Mouse (Mus musculus) neural tube, embryonic 13.5 days (tissue): ENCODE data around the gene Msrb1. TPM values are rescaled to one million over a fixed set of nuclear protein-coding genes. Genes with fewer than 3 reads are reported as not detected.

Experiments used
- ATAC-seq: fragments of 200-750 bp; cut with Nextera tagmentation; 2 replicates; pipeline ENCODE4 v1.8.0; 2017; ENCODE audit warnings: low read depth, mild to moderate bottlenecking, moderate TSS enrichment, moderate library complexity
- H3K27ac ChIP-seq: fragments of 300-500 bp; sonication (generic); replicated peaks from 2 replicates; pipeline ENCODE4 v1.5.1; 2015; ENCODE audit warnings: moderate library complexity, mild to moderate bottlenecking, inconsistent platforms
- H3K27me3 ChIP-seq: fragments of 300-500 bp; sonication (generic); 2 replicates; pipeline ENCODE4 v1.6.1; 2015; ENCODE audit warnings: mild to moderate bottlenecking, inconsistent platforms
- H3K36me3 ChIP-seq: fragments of 300-500 bp; sonication (generic); 2 replicates; pipeline ENCODE4 v1.6.1; 2015; ENCODE audit warnings: mild to moderate bottlenecking, inconsistent platforms
- H3K4me1 ChIP-seq: fragments of 300-500 bp; sonication (generic); replicated peaks from 2 replicates; pipeline ENCODE4 v1.6.1; 2015; ENCODE audit warnings: inconsistent platforms
- H3K4me2 ChIP-seq: fragments of 300-500 bp; sonication (generic); 2 replicates; pipeline ENCODE4 v1.6.1; 2015; ENCODE audit warnings: inconsistent platforms, mild to moderate bottlenecking, moderate library complexity
- H3K4me3 ChIP-seq: fragments of 300-500 bp; sonication (generic); 2 replicates; pipeline ENCODE4 v1.5.1; 2015; ENCODE audit warnings: mild to moderate bottlenecking, inconsistent platforms
- H3K9ac ChIP-seq: fragments of 300-500 bp; sonication (generic); 2 replicates; pipeline ENCODE4 v1.6.1; 2015; ENCODE audit warnings: moderate library complexity, mild to moderate bottlenecking, inconsistent platforms
- H3K9me3 ChIP-seq: fragments of 300-500 bp; sonication (generic); 2 replicates; pipeline ENCODE4 v1.6.1; 2016; ENCODE audit warnings: inconsistent platforms
- WGBS: fragments of 180-500 bp; shearing (Covaris S2); methylation state at CpG from one replicate; pipeline ENCODE4 v1.1.7; 2015; 5-methylcytosine and 5-hydroxymethylcytosine counted together
- polyA plus RNA-seq: library from polyadenylated mRNA; unstranded; fragments of >200 nt; fragmentation: Nextera tagmentation; extraction: Ambion mirVana; gene quantifications from 2 replicates; pipeline ENCODE4 v1.2.1, GENCODE M21; 2015

Msrb1 gene
- polyA plus RNA-seq, 1 experiment from 2014 or later = 29.4 TPM

GRCm38 (mm10) chr17:24752415-24753394 is 16.3 kb downstream of the Msrb1 start, which contains the start of gene Hs3st6:
Gene Hs3st6, plus strand, starts transcription at chr17:24752988.
- H3K9ac ChIP-seq = peak within 1 kb of the TSS; percentile 60
- peak within 1 kb of the TSS; percentile 83 for H3K4me2 ChIP-seq
- H3K27me3 ChIP-seq = peaks cover 82% of the 10 kb centered on the region
- H3K36me3 ChIP-seq = no peaks in the 10 kb centered on the region
- no peaks in the 10 kb centered on the region for H3K9me3 ChIP-seq
- H3K4me3 ChIP-seq = peak within 1 kb of the TSS; percentile 45
- peaks cover 13% of the 10 kb centered on the region for H3K4me1 ChIP-seq
- ATAC-seq = peak; percentile 79
- H3K27ac ChIP-seq = no peak within 1 kb of the TSS
- WGBS = 1% methylated on average over 82 of the region's 82 CpGs

DNA sequence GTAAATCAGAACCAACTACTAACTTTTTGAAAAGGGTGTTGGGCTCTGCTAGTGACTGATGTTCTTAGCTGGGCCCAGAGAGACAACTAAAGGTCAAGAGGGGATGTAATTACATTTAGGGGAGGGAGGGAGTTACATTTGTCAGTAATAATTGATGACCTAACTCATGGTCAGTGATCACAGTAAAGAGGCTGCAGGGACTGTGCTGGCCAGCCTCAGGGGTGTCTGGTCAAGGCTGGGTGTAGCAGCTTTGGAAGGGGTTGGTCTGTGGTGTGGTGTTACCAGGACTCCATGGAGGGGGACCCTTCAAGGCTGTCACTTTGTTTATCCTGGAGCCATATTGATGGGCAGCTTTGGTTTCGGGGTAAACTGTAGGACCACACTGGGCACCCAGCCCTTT is 21.0 kb downstream of the Msrb1 start:
- H3K4me1 ChIP-seq = peaks cover 10% of the 10 kb centered on the region
- no peak overlapping the region for H3K4me2 ChIP-seq
- no peaks in the 10 kb centered on the region for H3K9me3 ChIP-seq
- no peak for ATAC-seq
- no peak overlapping the region for H3K4me3 ChIP-seq
- peaks cover 43% of the 10 kb centered on the region for H3K27me3 ChIP-seq
- H3K27ac ChIP-seq = no peak overlapping the region
- 94% methylated on average over 1 of the region's 1 CpGs for WGBS
- H3K36me3 ChIP-seq = no peaks in the 10 kb centered on the region
- H3K9ac ChIP-seq = no peak overlapping the region

GRCm38 (mm10) chr17:24761121-24761520 is 24.7 kb downstream of the Msrb1 start:
- WGBS = 44% methylated on average over 5 of the region's 5 CpGs
- no peak overlapping the region for H3K27ac ChIP-seq
- no peak overlapping the region for H3K4me3 ChIP-seq
- peaks cover 6% of the 10 kb centered on the region for H3K27me3 ChIP-seq
- H3K4me2 ChIP-seq = no peak overlapping the region
- H3K4me1 ChIP-seq = no peaks in the 10 kb centered on the region
- no peaks in the 10 kb centered on the region for H3K9me3 ChIP-seq
- ATAC-seq = no peak
- no peaks in the 10 kb centered on the region for H3K36me3 ChIP-seq
- H3K9ac ChIP-seq = no peak overlapping the region

DNA sequence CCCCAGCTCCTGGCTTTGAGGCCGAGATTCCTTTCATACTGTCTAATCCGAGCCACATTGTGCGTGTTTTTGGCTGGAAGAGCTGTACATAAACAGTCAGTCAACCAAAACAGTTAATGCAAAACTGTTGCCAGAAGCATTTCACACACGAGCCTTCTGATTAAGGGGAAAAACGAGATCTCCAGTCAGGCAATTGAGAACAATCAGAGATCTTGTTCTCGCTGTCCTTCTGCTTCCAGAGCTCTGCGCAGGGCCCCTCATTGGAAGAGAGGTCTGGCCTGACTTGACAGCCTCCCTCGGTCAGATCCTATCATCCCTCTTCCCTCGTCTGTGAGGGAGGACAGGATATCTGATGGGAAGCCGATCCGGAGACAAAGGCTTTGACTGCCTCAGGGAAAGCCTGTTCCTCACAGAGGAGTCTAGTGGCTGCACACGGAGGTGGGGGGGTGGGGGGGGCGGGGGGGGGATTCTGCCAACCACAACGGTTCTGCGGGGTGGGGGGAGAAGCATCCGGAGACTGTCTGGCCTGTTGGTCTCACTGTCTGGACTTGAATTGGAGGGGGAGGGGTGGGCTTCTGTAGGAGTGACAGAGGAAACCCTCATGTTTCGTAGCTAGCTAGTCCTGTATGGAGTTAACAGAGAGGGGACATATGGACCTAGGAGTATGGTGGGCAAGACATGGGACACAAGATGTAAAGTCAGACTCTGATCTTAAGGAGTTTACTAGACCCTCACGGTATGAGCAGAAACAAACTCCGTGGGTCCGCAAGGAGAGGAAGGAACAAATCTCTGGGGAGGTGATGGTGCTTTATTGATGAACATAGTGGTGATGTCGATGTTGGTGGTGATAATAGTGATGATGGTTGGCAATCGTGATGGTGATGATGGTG is 28.8 kb downstream of the Msrb1 start:
- Histone ChIP-seq H3K27ac (no peak overlapping the region), H3K4me1 (no peaks in the 10 kb centered on the region), H3K27me3 (peaks cover 5% of the 10 kb centered on the region; the same call in 1 of the 2 replicates), H3K36me3 (no peaks in the 10 kb centered on the region), H3K9me3 (no peaks in the 10 kb centered on the region), H3K4me3 (no peak overlapping the region), H3K4me2 (no peak overlapping the region), H3K9ac (no peak overlapping the region)
- ATAC-seq = no peak
- 65% methylated on average over 21 of the region's 22 CpGs for WGBS

DNA sequence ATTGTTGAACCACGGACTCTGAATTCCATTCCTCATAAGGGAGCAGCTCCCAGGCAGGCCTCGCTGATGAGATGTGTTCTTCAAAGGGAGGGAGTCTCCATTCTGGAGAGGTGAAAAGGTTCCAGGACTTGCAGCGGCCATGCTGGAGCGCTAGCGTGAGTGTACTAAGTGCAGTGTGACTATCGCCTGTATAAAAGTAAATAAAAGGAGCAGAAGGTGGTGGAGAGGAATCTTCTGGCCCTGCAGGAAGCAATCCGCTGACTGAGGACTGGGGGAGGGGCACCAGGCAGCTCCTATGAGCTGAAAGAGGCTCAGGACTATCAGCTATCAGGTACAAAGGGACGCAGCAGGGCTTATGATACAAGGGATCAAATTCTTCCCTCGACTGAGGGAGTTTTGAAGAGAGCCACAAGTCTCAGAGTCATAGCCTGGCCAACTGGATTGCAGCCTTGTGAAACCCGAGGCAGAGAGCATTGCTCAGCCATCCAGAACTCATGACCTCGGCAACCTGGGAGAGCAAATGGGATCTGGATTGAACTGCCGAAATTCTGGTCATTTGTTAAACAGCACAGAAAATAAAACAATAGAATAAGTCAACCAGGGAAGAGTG is 29.9 kb downstream of the Msrb1 start:
- no peak overlapping the region for H3K9ac ChIP-seq
- no peaks in the 10 kb centered on the region for H3K9me3 ChIP-seq
- no peak for ATAC-seq
- H3K4me1 ChIP-seq = no peaks in the 10 kb centered on the region
- H3K4me3 ChIP-seq = no peak overlapping the region
- H3K27ac ChIP-seq = no peak overlapping the region
- peaks cover 5% of the 10 kb centered on the region; the same call in 1 of the 2 replicates for H3K27me3 ChIP-seq
- H3K4me2 ChIP-seq = no peak overlapping the region
- 34% methylated on average over 12 of the region's 12 CpGs for WGBS
- no peaks in the 10 kb centered on the region for H3K36me3 ChIP-seq

- no peaks in the 10 kb centered on the region for H3K36me3 ChIP-seq
- peaks cover 5% of the 10 kb centered on the region; the same call in 1 of the 2 replicates for H3K27me3 ChIP-seq
- no peaks in the 10 kb centered on the region for H3K4me1 ChIP-seq
- H3K9ac ChIP-seq = no peak overlapping the region
- WGBS = 47% methylated on average over 3 of the region's 3 CpGs
- H3K4me2 ChIP-seq = no peak overlapping the region
- H3K9me3 ChIP-seq = no peaks in the 10 kb centered on the region
- H3K27ac ChIP-seq = no peak overlapping the region
- no peak overlapping the region for H3K4me3 ChIP-seq
- ATAC-seq = no peak
Measured at GRCm38 (mm10) chr17:24769146-24769545, 32.7 kb downstream of the Msrb1 start.

DNA sequence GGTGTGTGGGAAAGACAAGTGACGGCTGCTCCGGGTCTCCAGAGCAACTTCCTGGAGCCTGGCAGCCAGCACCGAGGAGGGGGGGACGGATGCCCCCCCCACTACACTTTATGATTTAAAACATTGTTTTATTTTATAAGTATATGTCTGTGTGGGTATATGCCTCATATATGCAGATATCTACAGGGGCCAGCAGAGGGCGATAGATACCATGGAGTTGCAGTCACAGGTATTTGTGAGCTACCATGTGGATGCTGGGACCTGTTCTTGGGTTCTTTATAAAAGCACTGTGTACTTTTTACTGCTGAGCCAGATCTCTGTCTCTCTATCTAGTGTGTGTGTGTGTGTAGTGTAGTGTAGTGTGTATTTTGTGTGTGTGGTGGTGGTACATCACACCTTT is 36.8 kb downstream of the Msrb1 start:
- no peak overlapping the region for H3K4me3 ChIP-seq
- no peaks in the 10 kb centered on the region for H3K36me3 ChIP-seq
- H3K9me3 ChIP-seq = no peaks in the 10 kb centered on the region
- H3K27me3 ChIP-seq = peaks cover 6% of the 10 kb centered on the region; the same call in 1 of the 2 replicates
- ATAC-seq = no peak
- H3K27ac ChIP-seq = no peak overlapping the region
- no peak overlapping the region for H3K4me2 ChIP-seq
- H3K4me1 ChIP-seq = no peaks in the 10 kb centered on the region
- 83% methylated on average over 5 of the region's 5 CpGs for WGBS
- no peak overlapping the region for H3K9ac ChIP-seq

DNA sequence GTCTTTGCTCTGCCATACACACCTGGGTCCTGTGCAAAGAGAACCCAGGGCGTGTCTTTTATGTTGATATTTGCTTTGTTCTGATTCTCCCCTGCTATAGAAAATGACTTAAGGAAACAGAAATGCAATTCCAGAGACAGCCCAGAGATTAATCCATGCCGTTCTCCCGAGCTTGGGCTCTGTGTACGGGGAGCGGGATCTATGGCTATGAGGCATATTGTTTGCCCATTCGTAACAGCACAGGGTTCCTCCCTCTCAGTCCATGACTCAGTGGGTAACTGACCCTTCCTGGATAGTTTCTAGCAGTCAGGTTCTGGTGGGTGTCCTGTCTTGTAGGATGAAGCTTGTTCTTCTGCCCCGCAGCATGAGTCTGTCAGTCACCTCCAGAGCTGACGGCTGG is 38.7 kb downstream of the Msrb1 start:
- 84% methylated on average over 8 of the region's 8 CpGs for WGBS
- Histone ChIP-seq H3K27me3 (0 out of 2 replicates have a peak, but pooled peaks cover 3% of the 10 kb centered on the region), H3K4me2 (no peak overlapping the region), H3K36me3 (no peaks in the 10 kb centered on the region), H3K9ac (no peak overlapping the region), H3K4me1 (no peaks in the 10 kb centered on the region), H3K9me3 (no peaks in the 10 kb centered on the region), H3K27ac (no peak overlapping the region), H3K4me3 (no peak overlapping the region)
- no peak for ATAC-seq

DNA sequence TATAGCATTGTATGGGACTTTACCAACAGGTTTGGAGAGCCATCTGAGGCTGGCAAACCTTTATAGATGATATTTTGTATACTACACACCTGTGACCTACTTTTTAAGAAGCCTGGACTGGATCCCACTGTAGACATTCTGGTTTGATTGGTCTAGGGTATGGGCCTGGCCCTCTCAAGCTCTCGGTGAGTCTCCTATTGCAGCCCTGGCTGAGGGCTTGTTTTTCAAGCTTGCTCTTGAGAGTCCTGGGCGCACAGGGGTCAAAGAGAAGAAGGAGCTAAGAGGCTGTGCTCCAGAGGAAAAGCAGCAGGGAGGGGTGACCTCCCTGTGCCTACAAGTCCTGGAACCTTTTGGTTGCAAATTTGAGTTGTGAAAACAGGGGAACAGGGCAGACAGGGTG is 40.6 kb downstream of the Msrb1 start:
- H3K4me1 ChIP-seq = no peaks in the 10 kb centered on the region
- no peaks in the 10 kb centered on the region for H3K36me3 ChIP-seq
- ATAC-seq = no peak
- WGBS = 79% methylated on average over 2 of the region's 2 CpGs
- H3K27me3 ChIP-seq = 0 out of 2 replicates have a peak, but pooled peaks cover 3% of the 10 kb centered on the region
- H3K9ac ChIP-seq = no peak overlapping the region
- no peak overlapping the region for H3K4me3 ChIP-seq
- no peak overlapping the region for H3K27ac ChIP-seq
- H3K9me3 ChIP-seq = no peaks in the 10 kb centered on the region
- no peak overlapping the region for H3K4me2 ChIP-seq

DNA sequence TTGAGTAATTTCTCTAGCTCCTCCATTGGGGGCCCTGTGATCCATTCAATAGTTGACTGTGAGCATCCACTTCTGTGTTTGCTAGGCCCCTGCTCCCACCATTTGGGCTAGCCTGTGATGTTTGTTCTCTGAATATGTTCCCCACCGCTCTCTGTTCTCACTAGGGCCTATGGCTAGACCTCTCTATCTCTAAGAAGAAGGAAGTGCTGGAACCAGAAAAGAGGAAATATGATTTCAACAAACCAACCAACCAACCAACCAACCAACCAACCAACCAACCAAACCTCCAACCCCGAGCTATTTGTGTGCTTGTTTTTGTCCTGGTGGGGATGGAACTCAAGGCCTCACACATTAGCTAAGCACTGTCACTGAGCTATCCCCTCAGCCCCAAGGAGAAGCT is 44.4 kb downstream of the Msrb1 start:
- Histone ChIP-seq H3K27me3 (no peaks in the 10 kb centered on the region), H3K4me1 (no peaks in the 10 kb centered on the region), H3K4me3 (no peak overlapping the region), H3K9ac (no peak overlapping the region), H3K4me2 (no peak overlapping the region), H3K27ac (no peak overlapping the region), H3K9me3 (no peaks in the 10 kb centered on the region), H3K36me3 (no peaks in the 10 kb centered on the region)
- ATAC-seq = no peak
- 79% methylated on average over 2 of the region's 2 CpGs for WGBS

DNA sequence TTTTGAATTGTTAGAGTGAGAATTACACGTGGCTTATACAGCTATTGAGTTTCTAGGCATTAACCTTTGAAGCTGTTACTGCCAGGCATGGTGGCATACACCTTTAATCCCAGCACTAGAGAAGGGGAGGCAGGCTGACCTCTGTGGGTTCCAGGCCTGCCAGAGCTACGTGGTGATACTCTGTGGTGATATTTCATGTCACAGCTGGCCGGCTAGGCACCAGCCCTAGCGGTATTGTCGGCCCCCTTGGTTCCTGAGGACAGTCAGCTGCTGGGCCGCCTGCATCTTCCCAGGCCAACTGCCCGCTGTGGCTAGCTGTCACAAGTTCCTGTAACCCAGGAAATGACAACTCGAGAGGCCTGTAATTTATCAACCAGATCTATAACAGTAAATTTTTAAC is 55.7 kb downstream of the Msrb1 start:
- no peak overlapping the region for H3K27ac ChIP-seq
- WGBS = 70% methylated on average over 8 of the region's 8 CpGs
- H3K27me3 ChIP-seq = peaks cover 13% of the 10 kb centered on the region
- H3K4me3 ChIP-seq = no peak overlapping the region
- H3K4me2 ChIP-seq = no peak overlapping the region
- no peak overlapping the region for H3K9ac ChIP-seq
- no peaks in the 10 kb centered on the region for H3K9me3 ChIP-seq
- H3K4me1 ChIP-seq = no peaks in the 10 kb centered on the region
- H3K36me3 ChIP-seq = no peaks in the 10 kb centered on the region
- no peak for ATAC-seq
